Mouse (Mus musculus): ENCODE measurements around the gene Col4a3bp. TPM values are rescaled to one million over a fixed set of nuclear protein-coding genes. Genes with fewer than 3 reads are reported as not detected.
A peak's percentile ranks its signal among the peaks of the same experiment; 100 is the strongest.

Col4a3bp gene
- polyA plus RNA-seq, 1 experiment from 2014 or later: 5.8 TPM

GRCm38 (mm10) chr13:96670019-96670405, 127.6 kb downstream of the Col4a3bp start:
- no peaks in the 10 kb centered on the region for H3K27me3 ChIP-seq (ENCODE audit: poor library complexity, severe bottlenecking)
- 7% methylated on average over 13 of the region's 13 CpGs for WGBS
- H3K4me3 ChIP-seq: peak overlapping the region; percentile 98
- H3K36me3 ChIP-seq (replicated peaks): peaks cover 30% of the 10 kb centered on the region
- peak overlapping the region; percentile 100 for H3K27ac ChIP-seq
- no peak for DNase-seq (ENCODE audit: extremely low spot score, low spot score)
- no peaks in the 10 kb centered on the region for H3K9me3 ChIP-seq
- peaks cover 47% of the 10 kb centered on the region for H3K4me1 ChIP-seq

GRCm38 (mm10) chr13:96670406-96671077, 128.1 kb downstream of the Col4a3bp start, which contains the start of gene Hmgcr:
Hmgcr (minus strand) TSS chr13:96670936.
- Histone ChIP-seq H3K27ac (peak within 1 kb of the TSS; percentile 100), H3K4me1 (peaks cover 47% of the 10 kb centered on the region), H3K9me3 (no peaks in the 10 kb centered on the region), H3K4me3 (peak within 1 kb of the TSS; percentile 98), H3K27me3 (ENCODE audit: poor library complexity, severe bottlenecking) (no peaks in the 10 kb centered on the region), H3K36me3 (replicated peaks) (peaks cover 25% of the 10 kb centered on the region)
- WGBS: under 1% methylated on average over 70 of the region's 70 CpGs
- peak; percentile 98 for DNase-seq (ENCODE audit: extremely low spot score, low spot score)

DNA sequence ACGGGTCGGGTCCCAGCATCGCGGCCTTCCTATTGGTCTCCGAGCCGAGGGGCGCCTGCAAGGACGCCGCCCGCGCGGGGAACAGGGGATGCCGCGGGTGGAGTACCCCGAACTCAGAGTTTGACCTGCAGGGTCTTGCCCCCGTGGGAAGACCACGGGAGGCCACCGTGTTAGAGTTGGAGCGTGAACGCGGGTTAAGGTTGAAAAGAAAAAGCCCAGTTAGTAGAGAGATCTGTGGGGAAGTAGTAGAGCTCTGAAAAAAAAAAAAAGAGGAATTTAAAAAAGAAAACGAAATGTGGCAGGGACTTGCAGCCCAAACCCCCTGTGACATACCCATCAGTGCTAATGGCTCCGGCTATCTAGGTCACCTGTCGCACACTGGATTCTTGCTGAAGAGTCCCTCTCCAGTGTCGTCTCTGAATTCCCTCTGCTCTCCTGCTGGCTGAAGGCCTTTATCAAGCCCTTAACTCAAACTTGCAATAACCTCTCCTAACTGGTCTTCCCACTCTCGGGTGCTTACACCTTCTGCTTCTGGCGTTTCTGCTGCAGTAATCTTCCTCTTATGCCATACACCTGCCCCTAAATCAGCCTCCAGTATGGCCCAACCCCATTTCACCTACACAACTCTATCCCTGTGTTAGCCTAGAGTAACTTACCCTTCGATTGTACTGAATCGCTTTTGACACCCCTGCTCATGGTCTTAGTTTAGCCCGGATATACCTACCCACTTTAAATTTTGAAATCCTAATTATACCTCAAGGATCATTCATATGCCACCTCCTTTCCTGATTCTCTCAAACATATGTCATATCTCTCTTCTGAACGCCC, 128.9 kb downstream of the Col4a3bp start:
- WGBS: 16% methylated on average over 31 of the region's 31 CpGs

GRCm38 (mm10) chr13:96671906-96672234, 129.5 kb downstream of the Col4a3bp start:
- peaks cover 12% of the 10 kb centered on the region for H3K36me3 ChIP-seq (replicated peaks)
- WGBS: 93% methylated on average over 5 of the region's 5 CpGs
- no peak for DNase-seq (ENCODE audit: extremely low spot score, low spot score)
- peaks cover 42% of the 10 kb centered on the region for H3K4me1 ChIP-seq
- no peaks in the 10 kb centered on the region for H3K9me3 ChIP-seq
- no peak overlapping the region for H3K4me3 ChIP-seq
- no peaks in the 10 kb centered on the region for H3K27me3 ChIP-seq (ENCODE audit: poor library complexity, severe bottlenecking)
- peak overlapping the region; percentile 100 for H3K27ac ChIP-seq

More for the DNA sequence above, 128.9 kb downstream of the Col4a3bp start:
- no peaks in the 10 kb centered on the region for H3K27me3 ChIP-seq (ENCODE audit: poor library complexity, severe bottlenecking)
- peaks cover 47% of the 10 kb centered on the region for H3K4me1 ChIP-seq
- no peak for DNase-seq (ENCODE audit: extremely low spot score, low spot score)
- peak overlapping the region; percentile 98 for H3K4me3 ChIP-seq
- peaks cover 18% of the 10 kb centered on the region for H3K36me3 ChIP-seq (replicated peaks)
- peak overlapping the region; percentile 100 for H3K27ac ChIP-seq
- no peaks in the 10 kb centered on the region for H3K9me3 ChIP-seq

GRCm38 (mm10) chr13:96672276-96672675, 129.9 kb downstream of the Col4a3bp start:
- H3K27me3 ChIP-seq (ENCODE audit: poor library complexity, severe bottlenecking): no peaks in the 10 kb centered on the region
- no peaks in the 10 kb centered on the region for H3K9me3 ChIP-seq
- H3K4me1 ChIP-seq: peaks cover 38% of the 10 kb centered on the region
- no peak overlapping the region for H3K4me3 ChIP-seq
- no peak overlapping the region for H3K27ac ChIP-seq
- DNase-seq (ENCODE audit: extremely low spot score, low spot score): no peak
- H3K36me3 ChIP-seq (replicated peaks): peaks cover 8% of the 10 kb centered on the region; the same call in 1 of the 2 replicates
- WGBS: 86% methylated on average over 6 of the region's 6 CpGs

- WGBS: 87% methylated on average over 7 of the region's 7 CpGs
- DNase-seq (ENCODE audit: extremely low spot score, low spot score): no peak
- H3K4me1 ChIP-seq: peaks cover 22% of the 10 kb centered on the region
Measured at GRCm38 (mm10) chr13:96673817-96674216, 131.4 kb downstream of the Col4a3bp start.

GRCm38 (mm10) chr13:96675756-96676155, 133.3 kb downstream of the Col4a3bp start:
- WGBS: 90% methylated on average over 6 of the region's 6 CpGs
- Histone ChIP-seq H3K4me3 (no peak overlapping the region), H3K27me3 (ENCODE audit: poor library complexity, severe bottlenecking) (no peaks in the 10 kb centered on the region), H3K27ac (no peak overlapping the region), H3K4me1 (peaks cover 12% of the 10 kb centered on the region), H3K36me3 (replicated peaks) (no peaks in the 10 kb centered on the region), H3K9me3 (no peaks in the 10 kb centered on the region)
- DNase-seq (ENCODE audit: extremely low spot score, low spot score): no peak

More at GRCm38 (mm10) chr13:96673817-96674216, 131.4 kb downstream of the Col4a3bp start:
- no peak overlapping the region for H3K4me3 ChIP-seq
- H3K36me3 ChIP-seq (replicated peaks): no peaks in the 10 kb centered on the region
- no peaks in the 10 kb centered on the region for H3K27me3 ChIP-seq (ENCODE audit: poor library complexity, severe bottlenecking)
- no peak overlapping the region for H3K27ac ChIP-seq
- H3K9me3 ChIP-seq: no peaks in the 10 kb centered on the region

DNA sequence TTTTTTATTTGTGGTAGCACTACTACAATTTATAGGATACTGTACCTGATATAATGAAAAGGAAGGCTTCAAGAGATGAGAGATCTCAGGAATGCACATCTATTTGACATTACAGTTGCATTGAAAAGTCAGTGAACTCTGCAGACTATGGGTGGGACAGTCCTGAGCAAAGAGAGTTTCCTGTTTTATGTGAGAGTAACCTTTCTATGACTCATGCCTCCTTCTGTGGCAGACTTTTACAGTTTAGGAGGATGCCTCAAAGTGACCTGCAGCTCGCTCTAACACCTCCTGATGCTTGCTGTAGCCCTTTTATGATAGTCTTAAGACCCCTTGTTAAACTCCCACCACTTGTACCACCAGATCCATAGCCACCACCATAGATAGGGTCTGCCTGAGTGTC, 134.7 kb downstream of the Col4a3bp start:
- H3K27ac ChIP-seq: no peak overlapping the region
- H3K27me3 ChIP-seq (ENCODE audit: poor library complexity, severe bottlenecking): no peaks in the 10 kb centered on the region
- no peak for DNase-seq (ENCODE audit: extremely low spot score, low spot score)
- 81% methylated on average over 1 of the region's 1 CpGs for WGBS
- H3K4me3 ChIP-seq: no peak overlapping the region
- H3K36me3 ChIP-seq (replicated peaks): no peaks in the 10 kb centered on the region
- no peaks in the 10 kb centered on the region for H3K9me3 ChIP-seq
- no peaks in the 10 kb centered on the region for H3K4me1 ChIP-seq

DNA sequence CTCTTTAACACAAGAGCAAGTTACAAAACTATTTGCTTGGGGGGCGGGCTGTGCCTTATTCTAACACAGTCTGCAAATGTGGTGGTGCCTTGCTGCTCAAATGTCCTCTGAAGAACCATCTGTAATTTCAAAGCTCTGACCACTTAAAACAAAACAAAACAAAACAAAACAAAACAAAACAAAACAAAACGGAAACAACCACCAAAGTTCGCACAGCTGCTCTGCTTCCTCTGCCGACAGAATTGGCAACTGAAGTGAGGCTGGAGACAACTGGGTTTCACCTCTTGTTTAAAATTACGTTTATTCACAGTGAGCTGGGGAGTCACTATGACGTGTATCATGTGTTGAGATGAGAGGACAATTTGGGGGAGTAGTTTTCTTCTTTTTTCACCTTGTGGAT, 136.2 kb downstream of the Col4a3bp start:
- H3K4me1 ChIP-seq: no peaks in the 10 kb centered on the region
- 84% methylated on average over 6 of the region's 6 CpGs for WGBS
- DNase-seq (ENCODE audit: extremely low spot score, low spot score): no peak

DNA sequence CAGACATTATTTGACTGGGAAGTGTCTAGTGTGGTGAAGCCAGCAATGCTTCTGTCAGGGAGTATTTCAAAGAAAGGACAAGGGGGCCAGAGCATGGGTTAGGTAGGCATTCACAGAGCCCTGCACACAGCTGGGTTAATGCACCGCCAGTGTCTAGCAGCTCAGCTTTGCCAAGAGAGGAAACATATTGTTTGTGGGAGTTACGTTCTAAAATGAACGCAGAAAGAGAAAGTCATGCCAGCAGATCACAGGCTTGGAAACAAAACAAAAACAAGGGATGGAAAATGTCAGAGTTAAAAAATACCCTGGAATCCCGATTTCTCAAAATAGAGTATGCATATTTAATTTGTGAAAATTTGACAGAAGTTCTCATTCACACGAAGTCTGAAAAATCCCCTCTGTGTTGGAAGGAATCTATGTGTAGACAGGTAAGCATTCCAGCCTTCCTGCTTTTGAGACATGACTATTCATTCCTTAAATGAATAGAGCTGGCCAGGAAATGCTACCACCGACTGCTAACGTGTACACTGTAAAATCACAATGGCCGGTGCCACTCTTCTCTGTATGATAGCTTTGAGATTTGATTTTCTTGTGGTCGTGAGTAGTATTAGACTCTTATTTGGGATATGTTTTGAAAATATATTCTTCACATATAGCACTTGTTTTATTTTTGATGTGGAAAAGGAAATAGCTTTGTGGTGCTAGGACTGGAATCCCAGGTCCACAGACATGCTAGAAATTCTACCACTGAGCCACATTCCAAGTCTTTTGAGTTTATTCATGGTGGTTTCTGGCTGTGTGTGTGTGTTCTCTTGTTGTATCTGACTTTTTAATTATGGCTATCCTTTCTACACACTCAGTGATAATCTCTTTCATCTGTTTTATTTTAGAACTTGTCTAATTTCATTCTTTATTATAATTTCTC, 138.0 kb downstream of the Col4a3bp start:
- no peaks in the 10 kb centered on the region for H3K27me3 ChIP-seq (ENCODE audit: poor library complexity, severe bottlenecking)
- 89% methylated on average over 9 of the region's 9 CpGs for WGBS
- DNase-seq (ENCODE audit: extremely low spot score, low spot score): no peak

More for the DNA sequence above, 136.2 kb downstream of the Col4a3bp start:
- H3K4me3 ChIP-seq: no peak overlapping the region
- H3K27ac ChIP-seq: no peak overlapping the region
- H3K27me3 ChIP-seq (ENCODE audit: poor library complexity, severe bottlenecking): no peaks in the 10 kb centered on the region
- no peaks in the 10 kb centered on the region for H3K36me3 ChIP-seq (replicated peaks)
- H3K9me3 ChIP-seq: no peaks in the 10 kb centered on the region

DNA sequence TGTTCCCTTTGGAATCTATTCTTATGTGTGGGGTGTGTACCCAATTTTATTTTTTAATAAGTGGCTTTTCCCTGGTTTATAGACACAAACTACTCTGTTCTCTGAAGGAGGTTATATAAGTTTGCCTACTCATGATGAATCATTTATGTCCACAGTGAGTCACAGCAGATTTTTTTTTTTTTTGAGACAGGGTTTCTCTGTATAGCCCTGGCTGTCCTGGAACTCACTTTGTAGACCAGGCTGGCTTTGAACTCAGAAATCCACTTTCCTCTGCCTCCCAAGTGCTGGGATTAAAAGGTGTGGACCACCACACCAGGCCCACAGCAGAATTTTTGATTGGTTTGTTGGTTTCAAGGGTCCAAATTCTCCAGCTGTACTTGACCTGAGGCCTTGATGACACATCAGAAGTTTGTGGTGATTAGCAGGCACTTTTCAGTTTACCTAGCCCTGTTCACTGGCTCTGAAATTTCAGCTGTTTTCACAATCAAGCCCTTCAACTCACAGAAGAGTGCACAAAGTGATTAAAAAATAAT, 138.7 kb downstream of the Col4a3bp start:
- Histone ChIP-seq H3K27ac (no peak overlapping the region), H3K9me3 (no peaks in the 10 kb centered on the region)
- DNase-seq (ENCODE audit: extremely low spot score, low spot score): no peak

More for the DNA sequence above, 138.0 kb downstream of the Col4a3bp start:
- Histone ChIP-seq H3K4me3 (no peak overlapping the region), H3K36me3 (replicated peaks) (no peaks in the 10 kb centered on the region), H3K4me1 (no peaks in the 10 kb centered on the region), H3K27ac (no peak overlapping the region), H3K9me3 (no peaks in the 10 kb centered on the region)

GRCm38 (mm10) chr13:96684779-96685178, 142.4 kb downstream of the Col4a3bp start:
- H3K27me3 ChIP-seq (ENCODE audit: poor library complexity, severe bottlenecking): no peaks in the 10 kb centered on the region
- no peaks in the 10 kb centered on the region for H3K36me3 ChIP-seq (replicated peaks)
- H3K4me3 ChIP-seq: no peak overlapping the region
- WGBS: 85% methylated on average over 5 of the region's 5 CpGs
- no peak overlapping the region for H3K27ac ChIP-seq
- no peak for DNase-seq (ENCODE audit: extremely low spot score, low spot score)
- no peaks in the 10 kb centered on the region for H3K9me3 ChIP-seq
- H3K4me1 ChIP-seq: no peaks in the 10 kb centered on the region

More for the DNA sequence above, 138.7 kb downstream of the Col4a3bp start:
- H3K27me3 ChIP-seq (ENCODE audit: poor library complexity, severe bottlenecking): no peaks in the 10 kb centered on the region
- H3K4me3 ChIP-seq: no peak overlapping the region
- no peaks in the 10 kb centered on the region for H3K4me1 ChIP-seq
- no peaks in the 10 kb centered on the region for H3K36me3 ChIP-seq (replicated peaks)

All from forebrain, embryonic 10.5 days (tissue).